Mouse (Mus musculus) kidney, adult 18-20 months (tissue): ENCODE data around the gene Cgnl1.

Experiments
- DNase-seq: peaks from one replicate; pipeline ENCODE4 v3.0.0; 2021

Cgnl1 gene

GRCm38 (mm10) chr9:71766306-71766705 is 5.1 kb downstream of the Cgnl1 start:
- DNase-seq: no peak

GRCm38 (mm10) chr9:71764551-71764950 is 6.9 kb downstream of the Cgnl1 start:
- DNase-seq: no peak

GRCm38 (mm10) chr9:71763273-71763672 is 8.1 kb downstream of the Cgnl1 start:
- DNase-seq: no peak

GRCm38 (mm10) chr9:71761663-71762062 is 9.7 kb downstream of the Cgnl1 start:
- no peak for DNase-seq

GRCm38 (mm10) chr9:71760518-71761141 is 10.8 kb downstream of the Cgnl1 start:
- no peak for DNase-seq

GRCm38 (mm10) chr9:71759893-71760292 is 11.5 kb downstream of the Cgnl1 start:
- peak; percentile 58 for DNase-seq

GRCm38 (mm10) chr9:71757386-71757785 is 14.0 kb downstream of the Cgnl1 start:
- DNase-seq: no peak

- DNase-seq: no peak
Measured at GRCm38 (mm10) chr9:71756916-71757315, 14.5 kb downstream of the Cgnl1 start.

- no peak for DNase-seq
Measured at GRCm38 (mm10) chr9:71753981-71754380, 17.4 kb downstream of the Cgnl1 start.

GRCm38 (mm10) chr9:71753529-71753928 is 17.9 kb downstream of the Cgnl1 start:
- no peak for DNase-seq

GRCm38 (mm10) chr9:71753117-71753516 is 18.3 kb downstream of the Cgnl1 start:
- no peak for DNase-seq

GRCm38 (mm10) chr9:71750015-71750672 is 21.3 kb downstream of the Cgnl1 start:
- no peak for DNase-seq

GRCm38 (mm10) chr9:71746405-71746804 is 25.0 kb downstream of the Cgnl1 start:
- no peak for DNase-seq

GRCm38 (mm10) chr9:71738081-71738930 is 33.1 kb downstream of the Cgnl1 start:
- peak; percentile 69 for DNase-seq

GRCm38 (mm10) chr9:71737257-71738023 is 34.0 kb downstream of the Cgnl1 start:
- no peak for DNase-seq

- DNase-seq: peak; percentile 45
Measured at GRCm38 (mm10) chr9:71735886-71736285, 35.5 kb downstream of the Cgnl1 start.

GRCm38 (mm10) chr9:71733559-71733958 is 37.8 kb downstream of the Cgnl1 start:
- no peak for DNase-seq

- DNase-seq: no peak
Measured at GRCm38 (mm10) chr9:71728822-71729311, 42.5 kb downstream of the Cgnl1 start.

- no peak for DNase-seq
Measured at GRCm38 (mm10) chr9:71727233-71727632, 44.2 kb downstream of the Cgnl1 start.

- DNase-seq: peak; percentile 84
Measured at GRCm38 (mm10) chr9:71726121-71726520, 45.3 kb downstream of the Cgnl1 start.

GRCm38 (mm10) chr9:71722366-71722765 is 49.0 kb downstream of the Cgnl1 start:
- DNase-seq: no peak

GRCm38 (mm10) chr9:71716995-71717394 is 54.4 kb downstream of the Cgnl1 start:
- DNase-seq: no peak

GRCm38 (mm10) chr9:71710776-71711175 is 60.6 kb downstream of the Cgnl1 start:
- no peak for DNase-seq
